Mouse (Mus musculus): ENCODE data around the gene Khdrbs2. TPM values are rescaled to one million over a fixed set of nuclear protein-coding genes. Genes with fewer than 3 reads are reported as not detected.
"Not testable (repeated sequence)": the region's sequence is repeated elsewhere in the genome, so short reads cannot be mapped to it uniquely, and the experiment has no call there.

Gene Khdrbs2
- polyA plus RNA-seq, 1 experiment, result not detected

GRCm38 (mm10) chr1:32433118-32433517 lies 260.6 kb downstream of the Khdrbs2 start:
- no peak for TF ChIP-seq POLR2A (IDR thresholded peaks at IDR 0.05; ENCODE audit: borderline replicate concordance, low read depth, low read length)
- TF ChIP-seq CTCF (IDR thresholded peaks at IDR 0.05; ENCODE audit: low read depth, low read length), result no peak

DNA sequence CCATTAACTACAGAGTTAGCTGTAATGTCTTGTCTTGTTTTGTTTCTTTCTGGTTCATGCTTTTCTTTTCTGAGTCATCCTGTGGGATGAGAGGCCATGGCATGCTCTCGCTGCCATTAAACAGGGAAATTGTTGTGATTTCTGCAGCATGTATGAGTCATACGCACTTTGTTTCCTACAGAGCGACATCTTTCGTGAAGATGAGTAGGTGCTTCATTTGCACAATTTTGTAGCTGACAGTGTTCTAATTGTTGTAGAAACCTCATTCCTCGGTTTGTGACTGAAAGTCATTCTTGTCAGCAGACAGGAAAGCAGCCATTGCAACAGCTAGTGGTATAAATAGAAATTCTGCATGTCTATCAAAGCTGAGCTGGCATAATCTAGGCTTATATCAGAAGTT lies 271.4 kb downstream of the Khdrbs2 start:
- no peak for TF ChIP-seq CTCF (IDR thresholded peaks at IDR 0.05; ENCODE audit: low read depth, low read length)
- TF ChIP-seq POLR2A (IDR thresholded peaks at IDR 0.05; ENCODE audit: borderline replicate concordance, low read depth, low read length), result no peak
- H3K27ac ChIP-seq (ENCODE audit: insufficient read depth, low read depth, low read length), result no peak overlapping the region
- H3K4me1 ChIP-seq (ENCODE audit: control insufficient read depth, insufficient read depth, low read length), result no peaks in the 10 kb centered on the region
- H3K4me3 ChIP-seq (ENCODE audit: insufficient read depth, low read length), result no peak overlapping the region

More at GRCm38 (mm10) chr1:32433118-32433517, 260.6 kb downstream of the Khdrbs2 start:
- Histone ChIP-seq H3K27ac (ENCODE audit: insufficient read depth, low read depth, low read length) (no peak overlapping the region), H3K4me1 (ENCODE audit: control insufficient read depth, insufficient read depth, low read length) (no peaks in the 10 kb centered on the region), H3K4me3 (ENCODE audit: insufficient read depth, low read length) (no peak overlapping the region)

DNA sequence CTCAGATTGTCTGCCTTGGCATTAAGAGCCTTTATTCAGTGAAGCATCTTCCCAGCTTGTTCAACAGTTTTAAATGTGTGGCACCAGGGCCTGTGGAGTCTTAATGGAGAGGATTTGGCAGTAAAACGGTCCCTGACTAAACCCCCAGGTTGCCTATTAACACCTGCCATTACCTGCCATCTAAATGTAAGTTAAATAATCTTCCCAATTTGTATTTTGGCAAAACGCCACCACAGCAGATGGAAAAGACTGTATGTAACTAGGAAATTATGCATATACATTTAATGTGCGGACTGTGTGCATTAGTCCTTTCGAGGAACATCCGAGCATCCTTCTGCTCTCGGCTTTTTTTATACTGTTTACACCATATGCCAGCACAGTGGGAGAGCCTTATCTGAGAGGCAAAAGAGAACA lies 290.6 kb downstream of the Khdrbs2 start:
- no peak overlapping the region for H3K27ac ChIP-seq (ENCODE audit: insufficient read depth, low read depth, low read length)
- TF ChIP-seq CTCF (IDR thresholded peaks at IDR 0.05; ENCODE audit: low read depth, low read length), result no peak
- no peak for TF ChIP-seq POLR2A (IDR thresholded peaks at IDR 0.05; ENCODE audit: borderline replicate concordance, low read depth, low read length)
- no peak overlapping the region for H3K4me3 ChIP-seq (ENCODE audit: insufficient read depth, low read length)
- no peaks in the 10 kb centered on the region for H3K4me1 ChIP-seq (ENCODE audit: control insufficient read depth, insufficient read depth, low read length)

GRCm38 (mm10) chr1:32471022-32471421 lies 298.5 kb downstream of the Khdrbs2 start:
- Histone ChIP-seq H3K4me3 (ENCODE audit: insufficient read depth, low read length) (no peak overlapping the region), H3K4me1 (ENCODE audit: control insufficient read depth, insufficient read depth, low read length) (no peaks in the 10 kb centered on the region), H3K27ac (ENCODE audit: insufficient read depth, low read depth, low read length) (no peak overlapping the region)
- no peak for TF ChIP-seq POLR2A (IDR thresholded peaks at IDR 0.05; ENCODE audit: borderline replicate concordance, low read depth, low read length)
- TF ChIP-seq CTCF (IDR thresholded peaks at IDR 0.05; ENCODE audit: low read depth, low read length), result no peak

GRCm38 (mm10) chr1:32471502-32472214 lies 299.1 kb downstream of the Khdrbs2 start:
- Histone ChIP-seq H3K4me3 (ENCODE audit: insufficient read depth, low read length) (no peak overlapping the region), H3K4me1 (ENCODE audit: control insufficient read depth, insufficient read depth, low read length) (no peaks in the 10 kb centered on the region), H3K27ac (ENCODE audit: insufficient read depth, low read depth, low read length) (no peak overlapping the region)
- TF ChIP-seq CTCF (IDR thresholded peaks at IDR 0.05; ENCODE audit: low read depth, low read length), result no peak
- no peak for TF ChIP-seq POLR2A (IDR thresholded peaks at IDR 0.05; ENCODE audit: borderline replicate concordance, low read depth, low read length)

DNA sequence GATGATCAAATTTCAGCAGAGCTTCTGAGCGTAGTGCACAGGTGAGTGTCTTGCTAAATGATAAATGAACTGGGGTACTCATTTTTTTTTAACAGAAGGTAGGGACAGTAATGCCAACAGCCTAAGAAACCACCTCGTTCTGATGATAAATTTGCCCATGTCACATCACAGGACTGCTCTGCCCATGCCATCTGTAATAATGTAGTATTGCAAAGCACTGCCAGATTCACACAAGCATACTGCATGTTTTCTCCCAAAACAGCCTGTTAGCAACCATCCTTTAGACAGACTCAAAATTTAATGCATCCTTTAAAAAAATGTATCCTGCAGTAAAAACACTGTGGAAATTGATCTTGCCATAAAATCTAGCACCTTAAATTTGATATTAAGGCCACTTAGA lies 315.4 kb downstream of the Khdrbs2 start:
- no peaks in the 10 kb centered on the region for H3K4me1 ChIP-seq (ENCODE audit: control insufficient read depth, insufficient read depth, low read length)
- H3K4me3 ChIP-seq (ENCODE audit: insufficient read depth, low read length), result no peak overlapping the region
- TF ChIP-seq POLR2A (IDR thresholded peaks at IDR 0.05; ENCODE audit: borderline replicate concordance, low read depth, low read length) (no peak), CTCF (IDR thresholded peaks at IDR 0.05; ENCODE audit: low read depth, low read length) (no peak)
- H3K27ac ChIP-seq (ENCODE audit: insufficient read depth, low read depth, low read length), result no peak overlapping the region

DNA sequence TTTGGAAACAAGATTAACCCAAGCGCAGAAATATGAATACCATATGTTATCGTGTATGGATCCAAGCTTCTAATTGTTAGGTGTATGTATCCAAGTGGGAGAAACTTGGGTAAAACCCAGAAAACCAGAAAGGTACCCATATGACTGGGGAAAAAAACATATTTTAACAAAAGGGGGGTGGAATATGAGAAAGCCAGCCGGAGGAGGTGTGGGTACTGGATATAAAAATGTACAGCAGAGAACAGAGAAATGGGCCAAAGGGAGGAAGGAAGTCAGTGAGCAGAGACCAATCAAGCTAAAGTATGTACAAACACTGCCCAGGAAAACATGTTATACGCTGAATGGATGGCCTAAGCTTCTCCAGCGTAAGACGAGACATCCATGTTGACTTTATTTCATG lies 330.9 kb downstream of the Khdrbs2 start:
- H3K4me1 ChIP-seq (ENCODE audit: control insufficient read depth, insufficient read depth, low read length), result no peaks in the 10 kb centered on the region
- H3K27ac ChIP-seq (ENCODE audit: insufficient read depth, low read depth, low read length), result no peak overlapping the region
- H3K4me3 ChIP-seq (ENCODE audit: insufficient read depth, low read length), result no peak overlapping the region
- TF ChIP-seq POLR2A (IDR thresholded peaks at IDR 0.05; ENCODE audit: borderline replicate concordance, low read depth, low read length) (no peak), CTCF (IDR thresholded peaks at IDR 0.05; ENCODE audit: low read depth, low read length) (no peak)

GRCm38 (mm10) chr1:32547194-32547593 lies 374.7 kb downstream of the Khdrbs2 start, which contains the start of gene Gm5415:
Gene Gm5415, minus strand, starts transcription at chr1:32547294.
- not testable (repeated sequence) for H3K4me3 ChIP-seq (ENCODE audit: insufficient read depth, low read length); H3K27ac ChIP-seq (ENCODE audit: insufficient read depth, low read depth, low read length); H3K4me1 ChIP-seq (ENCODE audit: control insufficient read depth, insufficient read depth, low read length)

GRCm38 (mm10) chr1:32553459-32553858 lies 380.9 kb downstream of the Khdrbs2 start:
- no peaks in the 10 kb centered on the region for H3K4me1 ChIP-seq (ENCODE audit: control insufficient read depth, insufficient read depth, low read length)
- no peak for TF ChIP-seq POLR2A (IDR thresholded peaks at IDR 0.05; ENCODE audit: borderline replicate concordance, low read depth, low read length)
- no peak for TF ChIP-seq CTCF (IDR thresholded peaks at IDR 0.05; ENCODE audit: low read depth, low read length)

DNA sequence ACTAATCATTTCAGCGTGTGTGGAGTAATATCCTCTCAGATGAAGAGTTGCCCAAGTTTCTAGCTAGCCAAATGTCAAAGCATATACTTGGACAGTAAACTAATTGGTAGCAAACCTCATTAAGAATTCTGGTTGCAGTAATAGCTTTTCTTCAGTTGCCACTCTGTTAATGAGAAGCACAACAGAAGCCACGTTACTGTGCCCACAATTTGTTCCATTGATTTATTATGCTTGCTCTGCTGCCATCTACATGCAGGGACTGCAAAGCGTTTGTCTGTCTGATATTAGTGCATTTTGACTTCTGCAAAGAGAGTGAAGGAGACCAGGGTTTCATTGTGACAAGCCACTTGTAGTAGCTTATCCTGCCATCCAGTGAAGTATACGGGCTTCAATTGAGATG lies 381.4 kb downstream of the Khdrbs2 start:
- Histone ChIP-seq H3K4me1 (ENCODE audit: control insufficient read depth, insufficient read depth, low read length) (no peaks in the 10 kb centered on the region), H3K27ac (ENCODE audit: insufficient read depth, low read depth, low read length) (no peak overlapping the region), H3K4me3 (ENCODE audit: insufficient read depth, low read length) (no peak overlapping the region)
- no peak for TF ChIP-seq CTCF (IDR thresholded peaks at IDR 0.05; ENCODE audit: low read depth, low read length)
- no peak for TF ChIP-seq POLR2A (IDR thresholded peaks at IDR 0.05; ENCODE audit: borderline replicate concordance, low read depth, low read length)

More at GRCm38 (mm10) chr1:32553459-32553858, 380.9 kb downstream of the Khdrbs2 start:
- Histone ChIP-seq H3K27ac (ENCODE audit: insufficient read depth, low read depth, low read length) (no peak overlapping the region), H3K4me3 (ENCODE audit: insufficient read depth, low read length) (no peak overlapping the region)
